Mouse (Mus musculus) limb, embryonic 15.5 days (tissue): ENCODE data around the gene Gata2. TPM values are rescaled to one million over a fixed set of nuclear protein-coding genes. Genes with fewer than 3 reads are reported as not detected.

Experiments
- ATAC-seq: fragments of 200-750 bp; cut with Nextera tagmentation; 2 replicates; pipeline ENCODE4 v1.8.0; 2017; ENCODE audit warnings: low read depth, moderate TSS enrichment; ENCODE audit not compliant: insufficient number of reproducible peaks, low FRiP score, low TSS enrichment
- H3K27ac ChIP-seq: fragments of 300-500 bp; sonication (generic); 2 replicates; pipeline ENCODE4 v1.5.1; 2015; ENCODE audit warnings: moderate library complexity, mild to moderate bottlenecking, inconsistent platforms
- H3K27me3 ChIP-seq: fragments of 300-500 bp; sonication (generic); 2 replicates; pipeline ENCODE4 v1.6.1; 2015; ENCODE audit warnings: inconsistent platforms
- H3K36me3 ChIP-seq: fragments of 300-500 bp; sonication (generic); 2 replicates; pipeline ENCODE4 v1.6.1; 2015; ENCODE audit warnings: inconsistent platforms
- H3K4me1 ChIP-seq: fragments of 300-500 bp; sonication (generic); 2 replicates; pipeline ENCODE4 v1.6.1; 2015; ENCODE audit warnings: inconsistent platforms
- H3K4me2 ChIP-seq: fragments of 300-500 bp; sonication (generic); 2 replicates; pipeline ENCODE4 v1.6.1; 2015; ENCODE audit warnings: mild to moderate bottlenecking, inconsistent platforms
- H3K4me3 ChIP-seq: fragments of 300-500 bp; sonication (generic); 2 replicates; pipeline ENCODE4 v1.5.1; 2015; ENCODE audit warnings: mild to moderate bottlenecking, inconsistent platforms
- H3K9ac ChIP-seq: fragments of 300-500 bp; sonication (generic); 2 replicates; pipeline ENCODE4 v1.6.1; 2015; ENCODE audit warnings: inconsistent platforms
- H3K9me3 ChIP-seq: fragments of 300-500 bp; sonication (generic); 2 replicates; pipeline ENCODE4 v1.6.1; 2016; ENCODE audit warnings: inconsistent platforms
- WGBS: fragments of 180-500 bp; shearing (Covaris S2); methylation state at CpG from one replicate; pipeline ENCODE4 v1.1.7; 2015; 5-methylcytosine and 5-hydroxymethylcytosine counted together
- polyA plus RNA-seq: library from polyadenylated mRNA; unstranded; fragments of >200 nt; fragmentation: Nextera tagmentation; extraction: Ambion mirVana; gene quantifications from 2 replicates; pipeline ENCODE4 v1.2.1, GENCODE M21; 2015

The Gata2 gene
- polyA plus RNA-seq, 1 experiment from 2014 or later = 21.9 TPM

DNA sequence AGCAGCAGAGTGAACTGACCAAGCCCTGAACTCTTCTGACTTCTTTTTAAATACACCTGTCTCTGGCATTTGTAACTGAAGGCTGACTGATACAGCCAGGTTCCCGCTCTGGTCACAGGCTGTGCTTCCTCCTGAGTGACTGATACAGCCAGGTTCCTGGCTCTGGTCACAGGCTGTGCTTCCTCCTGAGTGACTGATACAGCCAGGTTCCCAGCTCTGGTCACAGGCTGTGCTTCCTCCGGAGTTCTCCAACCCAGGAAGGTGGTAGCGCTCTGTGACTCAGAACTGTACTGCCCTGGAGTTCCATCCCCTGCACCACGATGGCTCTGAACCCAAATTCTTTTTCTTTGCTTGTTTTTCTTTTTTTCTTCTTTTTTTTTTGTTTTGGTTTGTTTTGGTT is 9.0 kb upstream of the Gata2 start:
- no peak for ATAC-seq
- no peaks in the 10 kb centered on the region for H3K36me3 ChIP-seq
- H3K4me3 ChIP-seq = no peak overlapping the region
- no peaks in the 10 kb centered on the region for H3K9me3 ChIP-seq
- WGBS = 69% methylated on average over 4 of the region's 4 CpGs
- H3K27me3 ChIP-seq = peaks cover 38% of the 10 kb centered on the region
- H3K9ac ChIP-seq = no peak overlapping the region
- no peak overlapping the region for H3K4me2 ChIP-seq
- H3K27ac ChIP-seq = no peak overlapping the region
- peaks cover 5% of the 10 kb centered on the region for H3K4me1 ChIP-seq

DNA sequence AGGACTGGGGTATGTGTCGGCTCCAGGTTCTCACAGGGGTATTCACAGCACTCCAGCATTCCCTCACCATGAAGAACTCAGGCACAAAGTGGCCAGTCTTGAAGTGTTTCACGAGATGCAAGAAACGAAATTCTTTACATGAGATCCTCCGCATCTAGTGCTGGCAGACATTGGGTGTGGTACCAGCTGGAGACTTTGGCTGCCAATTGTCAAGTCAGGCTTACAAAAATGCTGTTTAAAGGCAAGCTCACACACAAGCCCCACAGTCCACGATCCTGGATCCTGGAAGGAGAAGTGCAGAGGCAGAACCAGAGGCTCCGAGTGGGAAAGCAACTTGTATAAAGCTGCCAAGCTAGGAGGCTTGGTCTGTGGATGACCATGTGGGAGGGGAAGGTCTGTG is 5.5 kb upstream of the Gata2 start:
- H3K27ac ChIP-seq = no peak overlapping the region
- ATAC-seq = no peak
- H3K9me3 ChIP-seq = no peaks in the 10 kb centered on the region
- peaks cover 73% of the 10 kb centered on the region for H3K27me3 ChIP-seq
- H3K4me2 ChIP-seq = no peak overlapping the region
- H3K9ac ChIP-seq = no peak overlapping the region
- WGBS = 65% methylated on average over 6 of the region's 6 CpGs
- H3K4me1 ChIP-seq = peaks cover 15% of the 10 kb centered on the region
- no peaks in the 10 kb centered on the region for H3K36me3 ChIP-seq
- H3K4me3 ChIP-seq = no peak overlapping the region

DNA sequence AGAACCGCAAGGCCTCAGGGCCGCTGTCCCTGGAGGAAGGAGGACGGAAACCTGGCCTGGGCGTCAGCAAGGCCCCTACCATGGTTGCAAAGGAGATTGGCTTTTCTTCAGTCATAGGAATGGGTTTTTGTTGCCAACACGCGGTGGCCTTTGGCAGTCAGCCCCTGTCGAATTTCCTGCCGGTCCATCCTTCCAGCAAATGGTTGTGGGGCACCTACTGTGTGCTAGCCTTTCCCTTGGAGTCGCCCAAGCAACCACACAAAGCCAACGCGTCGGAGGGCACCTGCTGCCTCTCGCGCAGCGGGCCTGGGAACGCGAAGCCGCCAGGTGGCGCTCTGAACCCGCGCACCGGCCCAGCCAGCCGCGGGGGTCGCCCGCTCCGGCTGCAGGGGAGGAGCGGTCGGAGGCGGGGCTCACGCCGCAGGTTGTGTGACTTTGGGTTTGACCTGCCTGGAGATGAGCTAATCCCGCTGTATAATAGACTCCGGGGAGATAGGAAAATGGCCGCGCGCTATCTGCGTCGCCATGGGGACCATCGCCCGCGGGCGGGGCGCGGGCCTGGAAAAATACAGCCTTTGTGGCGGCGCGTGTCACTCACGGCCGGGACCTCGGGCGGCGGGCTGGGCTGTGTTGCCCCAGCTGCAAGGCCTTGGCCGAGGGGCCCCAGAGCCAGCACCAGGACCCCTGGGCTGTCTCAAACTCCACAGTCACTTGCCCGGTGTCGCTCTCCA is 4.2 kb upstream of the Gata2 start:
- Histone ChIP-seq H3K4me1 (peaks cover 25% of the 10 kb centered on the region), H3K9me3 (no peaks in the 10 kb centered on the region), H3K27ac (no peak overlapping the region), H3K27me3 (peaks cover 86% of the 10 kb centered on the region), H3K9ac (peak overlapping the region; percentile 18; the same call in 1 of the 2 replicates), H3K36me3 (no peaks in the 10 kb centered on the region), H3K4me2 (peak overlapping the region; percentile 93), H3K4me3 (peak overlapping the region; percentile 54)
- peak; percentile 57 for ATAC-seq
- under 1% methylated on average over 56 of the region's 56 CpGs for WGBS

DNA sequence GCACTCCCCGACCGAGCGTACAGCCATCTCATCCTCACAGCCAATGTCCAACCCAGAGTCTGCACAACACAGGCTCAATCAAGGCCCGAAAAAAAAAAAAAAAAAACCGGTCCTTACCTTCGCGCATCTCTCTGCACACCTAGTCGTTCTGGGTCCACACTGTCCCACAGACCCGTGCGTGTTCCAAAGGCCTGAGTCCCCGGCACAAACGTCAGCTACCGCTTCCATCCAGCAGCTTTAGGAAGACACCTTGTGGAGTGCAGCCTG is 3.7 kb upstream of the Gata2 start:
- H3K4me2 ChIP-seq = peak overlapping the region; percentile 93
- peaks cover 25% of the 10 kb centered on the region for H3K4me1 ChIP-seq
- ATAC-seq = no peak
- H3K4me3 ChIP-seq = peak overlapping the region; percentile 54
- H3K9ac ChIP-seq = no peak overlapping the region
- WGBS = 2% methylated on average over 13 of the region's 13 CpGs
- H3K27ac ChIP-seq = no peak overlapping the region
- H3K27me3 ChIP-seq = peaks cover 91% of the 10 kb centered on the region
- no peaks in the 10 kb centered on the region for H3K9me3 ChIP-seq
- no peaks in the 10 kb centered on the region for H3K36me3 ChIP-seq

DNA sequence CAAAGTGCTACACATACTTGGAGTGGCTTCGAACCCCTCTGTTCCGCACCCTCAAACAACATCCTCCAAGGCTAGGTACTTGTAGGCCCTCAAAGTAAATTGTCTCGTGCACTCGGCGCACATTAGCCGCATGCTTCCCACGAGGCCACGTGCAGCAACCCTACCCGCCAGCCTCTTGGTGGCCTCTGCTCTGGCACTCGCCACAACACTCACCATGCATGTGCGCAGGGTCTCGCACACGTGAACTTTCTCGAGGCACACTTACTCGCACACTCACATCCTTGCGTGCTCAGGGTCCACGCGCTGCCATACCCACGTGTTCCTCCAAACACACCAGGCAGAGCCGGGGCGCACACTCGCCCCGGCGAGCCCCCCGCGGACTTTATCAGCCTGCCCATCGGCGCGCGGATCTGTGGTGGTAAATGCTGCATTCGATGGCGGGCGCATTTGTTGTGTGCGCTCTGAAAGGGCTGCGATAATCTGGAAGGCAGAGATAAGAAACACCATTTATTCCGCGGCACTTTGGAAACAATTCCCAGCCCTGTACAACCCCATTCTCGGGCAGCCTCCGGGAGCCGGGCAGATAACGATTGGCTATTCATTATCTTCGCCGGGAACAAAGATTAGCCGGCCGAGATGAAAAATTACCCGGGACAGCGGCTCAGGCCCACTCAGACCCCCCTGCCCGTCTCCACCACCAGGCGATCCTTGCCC is 3.2 kb upstream of the Gata2 start:
- Histone ChIP-seq H3K27me3 (peaks cover 96% of the 10 kb centered on the region), H3K9ac (no peak overlapping the region), H3K9me3 (no peaks in the 10 kb centered on the region), H3K4me3 (peak overlapping the region; percentile 54; the same call in 1 of the 2 replicates), H3K36me3 (no peaks in the 10 kb centered on the region), H3K4me1 (peaks cover 25% of the 10 kb centered on the region), H3K4me2 (peak overlapping the region; percentile 93; the same call in 1 of the 2 replicates), H3K27ac (no peak overlapping the region)
- 5% methylated on average over 49 of the region's 49 CpGs for WGBS
- no peak for ATAC-seq

DNA sequence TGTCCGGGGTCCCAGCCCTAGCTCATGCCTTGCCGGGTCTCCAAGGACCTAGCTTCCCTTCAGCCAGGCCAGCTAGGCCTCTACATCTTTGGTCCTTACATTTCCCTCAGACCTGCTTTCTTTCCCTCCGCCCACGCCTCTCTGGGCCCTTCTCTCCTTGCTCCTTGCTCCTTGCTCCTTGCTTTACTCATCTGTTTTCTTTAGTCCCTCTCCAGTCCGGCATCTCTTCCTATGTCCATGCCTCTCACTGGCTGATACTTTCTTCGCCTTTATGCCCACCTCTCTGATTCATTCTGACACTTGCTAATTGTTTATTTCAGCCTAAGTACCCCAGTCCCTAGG is 2.7 kb upstream of the Gata2 start:
- no peak overlapping the region for H3K27ac ChIP-seq
- H3K4me1 ChIP-seq = peaks cover 27% of the 10 kb centered on the region
- H3K27me3 ChIP-seq = peaks cover 97% of the 10 kb centered on the region
- H3K4me3 ChIP-seq = no peak overlapping the region
- no peak overlapping the region for H3K4me2 ChIP-seq
- H3K9me3 ChIP-seq = no peaks in the 10 kb centered on the region
- WGBS = 28% methylated on average over 6 of the region's 6 CpGs
- no peak for ATAC-seq
- H3K36me3 ChIP-seq = no peaks in the 10 kb centered on the region
- no peak overlapping the region for H3K9ac ChIP-seq

DNA sequence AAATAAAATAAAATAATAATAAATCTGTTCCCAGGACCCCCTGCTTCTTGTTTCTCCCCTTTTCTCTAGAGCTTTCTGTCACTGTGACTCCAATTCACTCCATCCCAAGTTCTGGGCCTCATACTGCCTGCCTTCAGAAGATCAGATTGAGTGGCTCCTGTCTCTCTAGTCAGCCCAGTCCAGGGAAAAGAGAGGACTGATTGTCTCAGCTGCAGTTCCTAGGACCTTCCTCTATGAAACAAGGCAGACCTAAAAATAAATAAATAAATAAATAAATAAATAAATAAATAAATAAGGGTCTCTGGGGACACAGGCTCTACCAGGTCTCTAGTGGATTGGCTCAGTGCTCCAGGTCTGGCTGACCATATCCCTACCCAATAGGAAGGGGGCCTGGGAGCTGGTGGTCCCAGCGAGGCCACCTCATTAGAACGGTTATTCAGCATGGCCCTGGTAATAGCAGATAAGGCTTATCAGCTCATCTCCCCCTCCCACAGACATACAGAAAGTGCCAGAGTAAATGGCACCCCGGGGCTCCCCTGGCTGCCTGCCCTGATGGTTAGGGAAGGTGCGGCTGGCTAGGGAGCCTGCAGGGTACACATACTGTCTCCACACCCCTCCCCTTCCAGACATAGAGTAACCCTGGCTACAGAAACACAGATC is 2.1 kb upstream of the Gata2 start:
- WGBS = 12% methylated on average over 4 of the region's 4 CpGs
- H3K4me2 ChIP-seq = no peak overlapping the region
- H3K27me3 ChIP-seq = peaks cover 97% of the 10 kb centered on the region
- H3K4me1 ChIP-seq = peaks cover 32% of the 10 kb centered on the region
- no peak overlapping the region for H3K9ac ChIP-seq
- no peaks in the 10 kb centered on the region for H3K36me3 ChIP-seq
- H3K9me3 ChIP-seq = no peaks in the 10 kb centered on the region
- H3K4me3 ChIP-seq = no peak overlapping the region
- H3K27ac ChIP-seq = no peak overlapping the region
- ATAC-seq = no peak

DNA sequence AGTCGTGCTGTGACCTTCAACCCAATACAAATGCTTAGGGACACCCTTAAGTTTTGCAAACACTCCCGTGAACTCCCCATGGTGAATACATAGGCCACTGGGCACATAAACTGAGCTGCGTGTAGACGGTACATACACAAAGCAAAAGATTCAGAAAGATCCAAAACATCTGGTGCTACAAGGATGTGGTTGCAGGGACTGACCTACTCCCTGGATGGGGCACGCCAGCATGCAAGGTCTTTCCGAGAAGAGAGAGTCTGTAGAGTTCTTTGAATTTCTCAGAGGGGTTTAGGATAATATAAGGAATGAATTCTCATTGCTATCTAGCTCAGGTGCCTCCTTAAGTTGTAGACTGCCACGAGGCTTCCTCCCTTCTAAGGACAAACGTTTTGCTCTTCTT is 935 bp upstream of the Gata2 start:
- Histone ChIP-seq H3K4me1 (peaks cover 44% of the 10 kb centered on the region), H3K4me3 (no peak overlapping the region), H3K4me2 (no peak overlapping the region), H3K27me3 (peaks cover 100% of the 10 kb centered on the region), H3K9ac (no peak overlapping the region), H3K9me3 (no peaks in the 10 kb centered on the region), H3K27ac (no peak overlapping the region), H3K36me3 (no peaks in the 10 kb centered on the region)
- WGBS = 15% methylated on average over 8 of the region's 8 CpGs
- ATAC-seq = no peak

DNA sequence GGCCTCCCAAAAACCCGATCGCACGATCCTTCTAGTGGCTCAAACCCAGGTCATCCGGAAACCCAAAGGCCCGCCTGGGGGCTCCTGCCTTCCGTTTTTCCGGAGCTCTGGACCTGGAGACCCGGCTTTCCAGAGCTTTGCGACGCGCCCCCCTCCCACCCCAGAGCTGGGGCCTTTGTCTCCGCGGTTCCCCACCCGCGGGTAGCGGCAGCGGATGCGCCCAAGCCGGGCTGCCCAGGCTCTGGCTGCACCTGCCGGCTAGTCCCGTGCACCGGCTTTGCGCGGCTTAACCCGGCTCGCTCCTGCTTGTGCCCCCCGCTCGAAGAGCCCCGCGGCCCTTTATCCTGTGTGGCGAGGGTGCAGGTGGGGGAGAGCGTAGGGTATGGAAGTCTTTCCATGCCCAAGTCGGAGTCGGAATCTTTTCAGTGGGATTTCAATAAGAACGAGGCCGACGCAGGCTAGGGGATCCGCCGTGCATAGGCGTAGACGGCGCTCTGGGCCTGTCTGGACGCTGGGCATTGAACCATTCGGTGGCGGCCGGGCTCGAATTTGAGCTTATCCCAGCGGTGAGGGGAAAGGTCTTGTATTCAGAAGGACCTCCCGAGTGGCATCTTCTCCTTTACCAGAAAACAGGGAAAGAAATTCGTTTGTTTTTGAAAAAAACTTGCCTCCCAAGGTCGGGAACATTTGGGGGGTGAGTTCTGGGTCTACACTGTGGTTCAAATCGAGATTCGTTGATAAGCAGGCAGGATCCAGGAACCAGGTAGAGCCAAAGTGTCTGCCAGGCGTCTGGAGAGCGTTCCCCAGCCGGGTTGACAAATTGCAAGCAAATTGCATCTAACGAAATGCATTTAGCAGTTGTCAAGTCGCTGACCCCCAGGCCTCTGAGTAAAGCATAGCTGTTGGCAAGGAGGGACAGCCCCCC is 624 bp downstream of the Gata2 start:
- no peaks in the 10 kb centered on the region for H3K9me3 ChIP-seq
- H3K27ac ChIP-seq = no peak overlapping the region
- H3K36me3 ChIP-seq = no peaks in the 10 kb centered on the region
- 0 out of 2 replicates have a peak overlapping the region, but pooled peaks have one; percentile 14 for H3K9ac ChIP-seq
- 2% methylated on average over 58 of the region's 58 CpGs for WGBS
- ATAC-seq = no peak
- peak overlapping the region; percentile 39 for H3K4me3 ChIP-seq
- peak overlapping the region; percentile 75 for H3K4me2 ChIP-seq
- H3K4me1 ChIP-seq = peaks cover 58% of the 10 kb centered on the region
- peaks cover 100% of the 10 kb centered on the region for H3K27me3 ChIP-seq

DNA sequence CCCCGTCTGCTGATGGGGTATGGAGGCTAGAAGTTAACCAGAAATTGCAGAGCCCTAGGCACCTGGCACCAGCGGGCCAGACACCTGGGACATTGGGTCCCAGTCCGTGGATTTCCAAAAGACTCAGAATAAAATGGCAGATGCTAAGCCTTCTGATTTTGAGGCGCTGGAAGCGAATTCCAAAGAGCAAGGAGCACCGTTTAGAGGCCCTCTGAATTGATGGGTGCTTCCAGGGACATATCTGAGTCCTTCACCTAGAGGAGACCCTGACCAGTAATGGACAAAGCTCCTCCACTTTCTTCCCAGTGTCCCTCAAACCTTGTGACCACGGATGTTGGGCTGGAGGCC is 1.3 kb downstream of the Gata2 start:
- no peak overlapping the region for H3K27ac ChIP-seq
- ATAC-seq = no peak
- WGBS = 17% methylated on average over 7 of the region's 7 CpGs
- H3K4me2 ChIP-seq = no peak overlapping the region
- H3K36me3 ChIP-seq = no peaks in the 10 kb centered on the region
- no peaks in the 10 kb centered on the region for H3K9me3 ChIP-seq
- no peak overlapping the region; the same call in 1 of the 2 replicates for H3K4me3 ChIP-seq
- peaks cover 100% of the 10 kb centered on the region for H3K27me3 ChIP-seq
- peaks cover 59% of the 10 kb centered on the region for H3K4me1 ChIP-seq
- H3K9ac ChIP-seq = no peak overlapping the region

DNA sequence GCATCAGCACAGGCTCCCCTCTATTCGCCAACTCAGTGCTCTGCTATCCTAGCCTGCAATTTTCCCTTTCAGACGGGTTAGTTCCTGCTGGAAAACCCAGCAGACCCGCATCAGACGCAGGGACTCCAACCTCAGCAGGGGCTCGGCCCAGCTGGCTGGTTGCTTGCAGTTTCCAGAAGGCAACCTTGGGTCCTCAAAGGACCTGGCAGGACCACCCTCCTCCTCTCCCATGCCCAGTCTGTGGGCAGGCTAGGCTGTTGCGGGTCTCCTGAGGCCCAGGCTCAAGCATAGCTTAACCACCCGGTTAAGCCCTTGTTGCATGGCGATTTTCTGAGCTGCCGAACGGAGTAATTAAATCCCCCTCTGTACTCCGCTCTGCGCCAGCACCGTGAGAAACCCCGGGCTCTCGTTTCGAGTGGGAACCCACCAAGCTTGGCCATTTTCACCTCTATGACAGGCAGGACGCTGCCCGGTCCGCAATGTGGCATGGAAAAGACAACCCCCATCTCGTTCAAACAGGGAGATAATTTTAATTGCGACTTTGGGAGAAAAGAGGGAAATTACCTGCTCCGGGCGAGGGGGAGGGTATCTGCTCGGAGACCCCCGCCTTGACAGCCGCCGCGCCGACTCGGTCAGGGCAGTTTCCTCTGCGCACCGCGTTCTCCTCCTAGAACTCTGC is 2.5 kb downstream of the Gata2 start:
- Histone ChIP-seq H3K9ac (no peak overlapping the region), H3K4me1 (peaks cover 58% of the 10 kb centered on the region)

More for the DNA sequence above, 2.5 kb downstream of the Gata2 start:
- peak overlapping the region; percentile 88 for H3K4me2 ChIP-seq
- peak overlapping the region; percentile 46 for H3K4me3 ChIP-seq
- H3K36me3 ChIP-seq = no peaks in the 10 kb centered on the region
- no peak for ATAC-seq
- peaks cover 100% of the 10 kb centered on the region for H3K27me3 ChIP-seq
- H3K27ac ChIP-seq = no peak overlapping the region
- H3K9me3 ChIP-seq = no peaks in the 10 kb centered on the region
- WGBS = 8% methylated on average over 33 of the region's 33 CpGs
